Mouse (Mus musculus) forebrain, embryonic 14.5 days (tissue): ENCODE results near the gene Tfam. TPM values are rescaled to one million over a fixed set of nuclear protein-coding genes. Genes with fewer than 3 reads are reported as not detected.

Source experiments
- ATAC-seq: fragments of 200-750 bp; cut with Nextera tagmentation; 2 replicates; pipeline ENCODE4 v1.8.0; 2017; ENCODE audit warnings: mild to moderate bottlenecking, moderate library complexity
- DNase-seq: peaks from one replicate; pipeline ENCODE4 v3.0.0-alpha.2; 2015; ENCODE audit warnings: low spot score
- H3K27ac ChIP-seq: fragments of 300-500 bp; sonication (generic); 2 replicates; pipeline ENCODE4 v1.5.1; 2014; ENCODE audit warnings: low read depth, mild to moderate bottlenecking, control low read depth, low read length, moderate library complexity
- H3K27me3 ChIP-seq: fragments of 300-500 bp; sonication (generic); replicated peaks from 2 replicates; pipeline ENCODE4 v1.6.1; 2014; ENCODE audit warnings: low read length, control low read depth, mixed read lengths; ENCODE audit not compliant: control insufficient read depth, insufficient read depth
- H3K36me3 ChIP-seq: fragments of 300-500 bp; sonication (generic); 2 replicates; pipeline ENCODE4 v1.6.1; 2014; ENCODE audit warnings: low read length, control low read depth; ENCODE audit not compliant: control insufficient read depth, insufficient read depth
- H3K4me1 ChIP-seq: fragments of 300-500 bp; sonication (generic); 2 replicates; pipeline ENCODE4 v1.6.1; 2014; ENCODE audit warnings: antibody characterized with exemption, low read length, control low read depth; ENCODE audit not compliant: control insufficient read depth, insufficient read depth
- H3K4me2 ChIP-seq: fragments of 300-500 bp; sonication (generic); 2 replicates; pipeline ENCODE4 v1.6.1; 2014; ENCODE audit warnings: mild to moderate bottlenecking, control low read depth, low read length
- H3K4me3 ChIP-seq: fragments of 300-500 bp; sonication (generic); 2 replicates; pipeline ENCODE4 v1.5.1; 2014; ENCODE audit warnings: low read depth, low read length, control low read depth
- H3K9ac ChIP-seq: fragments of 300-500 bp; sonication (generic); 2 replicates; pipeline ENCODE4 v1.6.1; 2014; ENCODE audit warnings: mild to moderate bottlenecking, low read length, control low read depth, moderate library complexity
- H3K9me3 ChIP-seq: fragments of 300-500 bp; sonication (generic); replicated peaks from 2 replicates; pipeline ENCODE4 v1.6.1; 2016; ENCODE audit warnings: low read length, control low read depth, mixed read lengths; ENCODE audit not compliant: control insufficient read depth
- WGBS: fragments of 180-500 bp; shearing (Covaris S2); extraction: QIAGEN DNeasy Blood & Tissue Kit; methylation state at CpG from one replicate; pipeline ENCODE4 v1.1.7; 2014; 5-methylcytosine and 5-hydroxymethylcytosine counted together
- polyA plus RNA-seq: library from polyadenylated mRNA; unstranded; fragments of >200 nt; fragmentation: Nextera tagmentation; extraction: Ambion mirVana; gene quantifications from 2 replicates; pipeline ENCODE4 v1.2.1, GENCODE M21; 2014

Gene Tfam
- polyA plus RNA-seq, 1 experiment from 2014 or later: 56.8 TPM

DNA sequence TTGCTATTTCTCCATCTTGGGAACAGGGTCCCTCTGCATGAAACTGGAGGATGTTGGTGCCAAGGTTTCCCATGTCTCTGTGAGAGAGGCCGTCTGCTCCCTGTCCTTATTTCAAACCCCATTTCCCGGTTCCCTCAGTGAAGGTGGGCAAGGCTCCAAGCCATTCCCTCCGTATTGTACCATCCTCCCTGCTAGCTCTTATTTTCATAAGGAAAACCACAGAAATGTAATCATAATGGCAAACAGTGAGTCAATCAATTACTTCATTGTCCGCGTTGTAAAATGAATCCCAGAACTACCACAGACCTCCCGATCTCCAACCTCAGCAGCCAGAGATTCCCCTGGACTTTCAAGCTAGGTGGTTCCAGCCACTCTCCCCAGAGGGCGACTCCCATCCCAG, 53.0 kb downstream of the Tfam start:
- WGBS: 90% methylated on average over 7 of the region's 7 CpGs

DNA sequence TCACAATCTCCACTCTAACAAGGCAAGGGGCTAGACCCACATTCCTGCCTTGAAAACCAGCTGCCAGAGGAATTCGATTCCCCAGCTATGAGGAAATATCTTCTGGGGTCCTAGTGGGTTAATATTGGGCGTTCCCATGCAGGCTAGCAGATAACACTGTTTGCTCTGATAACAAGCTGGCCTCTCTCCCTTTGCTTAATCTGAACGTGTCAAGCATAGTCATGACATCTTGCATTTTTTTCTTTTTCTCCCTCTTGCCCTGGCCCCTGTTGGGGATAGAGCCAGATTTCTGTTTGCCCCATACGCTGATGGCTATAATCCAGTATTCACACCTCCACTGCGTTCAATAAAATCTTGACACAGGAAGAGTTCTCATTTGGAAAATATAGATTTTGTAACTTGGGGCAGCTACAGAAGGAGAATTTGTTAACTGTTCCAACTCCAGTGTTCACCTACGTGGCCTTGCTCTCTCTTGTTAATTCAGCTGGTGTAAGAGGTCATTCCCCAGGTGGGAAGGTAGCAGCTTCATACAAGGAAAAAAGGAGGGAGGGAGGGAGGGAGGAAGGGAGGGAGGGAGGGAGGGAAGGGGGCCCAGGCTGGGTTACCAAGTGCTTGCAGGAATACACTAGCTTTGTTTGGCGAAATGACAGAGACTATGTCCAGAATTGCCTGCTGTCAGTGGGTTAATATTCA, 54.6 kb downstream of the Tfam start:
- Histone ChIP-seq H3K4me1 (no peaks in the 10 kb centered on the region), H3K4me3 (no peak overlapping the region), H3K36me3 (no peaks in the 10 kb centered on the region), H3K9me3 (no peaks in the 10 kb centered on the region), H3K4me2 (no peak overlapping the region), H3K27me3 (no peaks in the 10 kb centered on the region), H3K9ac (no peak overlapping the region), H3K27ac (no peak overlapping the region)
- DNase-seq: no peak
- WGBS: 71% methylated on average over 7 of the region's 7 CpGs
- no peak for ATAC-seq

More for the DNA sequence above, 53.0 kb downstream of the Tfam start:
- ATAC-seq: no peak
- no peaks in the 10 kb centered on the region for H3K27me3 ChIP-seq
- no peaks in the 10 kb centered on the region for H3K9me3 ChIP-seq
- H3K9ac ChIP-seq: no peak overlapping the region
- no peaks in the 10 kb centered on the region for H3K4me1 ChIP-seq
- no peak overlapping the region for H3K27ac ChIP-seq
- DNase-seq: no peak
- H3K4me2 ChIP-seq: no peak overlapping the region
- no peak overlapping the region for H3K4me3 ChIP-seq
- no peaks in the 10 kb centered on the region for H3K36me3 ChIP-seq

DNA sequence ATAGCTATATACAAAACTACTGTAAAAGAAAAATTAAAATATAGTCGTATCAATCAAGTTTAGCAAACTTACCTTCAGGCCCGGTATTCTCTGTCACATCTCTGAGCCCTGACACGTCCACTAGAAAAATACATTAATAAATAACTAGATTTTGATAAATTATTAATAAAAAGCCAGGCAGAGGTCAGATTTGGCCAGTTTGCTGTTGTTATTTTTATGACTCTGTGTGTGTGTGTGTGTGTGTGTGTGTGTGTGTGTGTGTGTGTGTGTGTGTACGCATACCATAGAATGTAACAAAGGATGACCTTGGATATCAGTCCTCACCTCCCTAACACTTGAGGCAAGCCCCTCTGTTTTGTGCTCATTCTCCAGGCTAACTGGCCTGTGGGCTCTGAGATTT, 56.1 kb downstream of the Tfam start:
- H3K9ac ChIP-seq: no peak overlapping the region
- no peak overlapping the region for H3K4me3 ChIP-seq
- H3K4me1 ChIP-seq: no peaks in the 10 kb centered on the region
- H3K27me3 ChIP-seq: no peaks in the 10 kb centered on the region
- no peak for DNase-seq
- H3K4me2 ChIP-seq: no peak overlapping the region
- WGBS: 93% methylated on average over 4 of the region's 4 CpGs
- ATAC-seq: no peak
- H3K36me3 ChIP-seq: no peaks in the 10 kb centered on the region
- H3K9me3 ChIP-seq: no peaks in the 10 kb centered on the region
- H3K27ac ChIP-seq: no peak overlapping the region

DNA sequence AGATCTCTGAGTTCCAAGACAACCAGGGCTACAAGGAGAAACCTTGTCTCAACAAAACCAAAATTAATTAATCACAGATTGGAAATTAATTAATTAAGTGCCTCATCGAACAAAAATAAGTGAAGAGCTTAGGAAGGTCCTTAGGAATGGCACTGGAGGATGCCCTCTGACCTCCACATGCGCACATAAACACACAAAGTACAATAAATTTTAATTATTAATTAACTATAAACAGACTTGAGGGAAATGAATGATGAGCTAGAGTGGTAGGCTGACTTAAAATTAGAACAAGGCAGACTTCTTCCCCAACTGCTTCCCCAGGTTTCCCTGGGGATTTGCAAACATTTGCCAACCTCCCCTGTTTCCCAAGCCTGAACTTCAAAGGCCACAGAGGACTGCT, 57.0 kb downstream of the Tfam start:
- no peaks in the 10 kb centered on the region for H3K27me3 ChIP-seq
- H3K9ac ChIP-seq: no peak overlapping the region
- ATAC-seq (no peak), DNase-seq (no peak)
- H3K27ac ChIP-seq: no peak overlapping the region
- WGBS: 75% methylated on average over 2 of the region's 2 CpGs
- H3K4me2 ChIP-seq: no peak overlapping the region
- no peak overlapping the region for H3K4me3 ChIP-seq
- H3K4me1 ChIP-seq: no peaks in the 10 kb centered on the region
- no peaks in the 10 kb centered on the region for H3K36me3 ChIP-seq
- H3K9me3 ChIP-seq: no peaks in the 10 kb centered on the region

DNA sequence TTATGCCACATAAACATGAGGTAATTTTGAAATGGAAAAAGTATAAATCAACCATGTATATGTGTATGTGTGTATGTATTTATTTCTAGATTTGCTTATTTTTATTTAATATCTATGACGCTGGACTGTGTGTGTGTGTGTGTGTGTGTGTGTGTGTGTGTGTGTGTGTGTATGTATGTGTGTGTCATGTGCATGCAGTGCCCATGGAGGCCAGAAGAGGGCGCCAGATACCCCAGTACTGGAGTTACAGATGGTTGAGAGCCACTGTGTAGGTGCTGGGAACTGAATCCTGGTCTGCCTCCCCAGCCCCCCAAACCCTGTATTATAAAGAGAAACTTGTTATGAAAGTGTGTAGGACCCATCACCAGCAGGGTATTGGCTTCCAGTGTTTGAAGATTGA, 58.0 kb downstream of the Tfam start:
- H3K27ac ChIP-seq: no peak overlapping the region
- no peaks in the 10 kb centered on the region for H3K9me3 ChIP-seq
- H3K4me3 ChIP-seq: no peak overlapping the region
- H3K4me1 ChIP-seq: no peaks in the 10 kb centered on the region
- no peak for ATAC-seq
- no peak for DNase-seq
- no peaks in the 10 kb centered on the region for H3K27me3 ChIP-seq
- no peak overlapping the region for H3K9ac ChIP-seq
- no peaks in the 10 kb centered on the region for H3K36me3 ChIP-seq
- no peak overlapping the region for H3K4me2 ChIP-seq
- WGBS: 78% methylated on average over 2 of the region's 2 CpGs

DNA sequence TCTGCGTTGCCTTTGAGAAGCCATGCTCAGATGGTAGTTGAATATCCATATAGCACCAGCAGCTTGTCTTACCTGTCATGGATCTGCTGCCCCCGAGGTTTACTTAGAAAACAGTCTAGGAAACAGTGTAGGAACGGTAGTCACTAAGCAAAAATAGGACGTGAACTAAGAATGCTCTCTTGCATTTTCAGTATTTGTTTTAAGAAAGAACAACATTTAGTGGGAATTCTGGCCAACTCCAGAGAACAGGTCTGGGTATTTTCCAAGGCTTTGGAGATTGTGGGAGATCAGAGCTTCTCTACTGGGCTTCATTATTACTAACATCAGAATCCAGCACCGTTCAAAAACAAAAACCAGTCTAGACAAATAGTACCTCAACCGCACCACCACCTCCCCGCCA, 60.9 kb downstream of the Tfam start:
- no peak for DNase-seq
- Histone ChIP-seq H3K4me2 (no peak overlapping the region), H3K4me3 (no peak overlapping the region), H3K9me3 (no peaks in the 10 kb centered on the region), H3K27me3 (no peaks in the 10 kb centered on the region), H3K4me1 (no peaks in the 10 kb centered on the region), H3K27ac (no peak overlapping the region), H3K9ac (no peak overlapping the region), H3K36me3 (no peaks in the 10 kb centered on the region)
- 91% methylated on average over 7 of the region's 7 CpGs for WGBS
- no peak for ATAC-seq

DNA sequence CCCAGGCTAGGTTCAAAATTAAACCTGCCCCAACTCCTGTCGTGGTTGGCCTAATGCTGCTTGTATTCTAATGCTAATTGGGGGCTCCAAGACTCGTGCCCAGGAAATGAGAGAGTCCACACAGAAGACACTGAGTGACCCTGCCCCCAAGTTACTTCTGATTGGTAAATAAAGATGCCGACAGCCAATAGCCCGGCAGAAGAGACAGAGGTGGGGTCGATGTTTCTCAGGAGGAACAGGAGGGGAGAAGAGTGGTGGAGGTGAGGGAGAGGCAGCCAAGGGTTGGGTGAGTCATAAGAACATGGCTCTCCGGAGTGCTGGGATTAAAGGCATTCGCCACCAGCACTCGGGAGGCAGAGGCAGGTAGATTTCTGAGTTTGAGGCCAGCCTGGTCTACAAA, 61.7 kb downstream of the Tfam start:
- Histone ChIP-seq H3K4me2 (no peak overlapping the region), H3K4me1 (no peaks in the 10 kb centered on the region), H3K9ac (no peak overlapping the region), H3K9me3 (no peaks in the 10 kb centered on the region), H3K27me3 (no peaks in the 10 kb centered on the region), H3K4me3 (no peak overlapping the region), H3K27ac (no peak overlapping the region), H3K36me3 (no peaks in the 10 kb centered on the region)
- 74% methylated on average over 8 of the region's 8 CpGs for WGBS
- ATAC-seq (no peak), DNase-seq (no peak)

Other genes with a start within 250 kb of the Tfam start
- gene Bicc1, start 78.6 kb downstream of the Tfam start, polyA plus RNA-seq: 3.2 and 3.8 TPM in 2 replicates
- gene Ube2d1, start 47.0 kb upstream of the Tfam start, polyA plus RNA-seq: 239 and 264 TPM in 2 replicates
- 259 and 279 TPM in 2 replicates for gene Cisd1, start 106.7 kb upstream of the Tfam start, polyA plus RNA-seq
- 16.2 and 17.7 TPM in 2 replicates for gene Ipmk, start 109.5 kb upstream of the Tfam start, polyA plus RNA-seq